Mouse (Mus musculus) left cerebral cortex, postnatal 4 days (tissue): ENCODE measurements at regions not wholly inside any gene's neighbourhood (a gene's known extent, or its start where the extent isn't known, plus 50 kb on each side); places are given as distances from the start of the nearest gene placed in this dataset.

Experiments used
- DNase-seq: peaks from one replicate; pipeline ENCODE4 v3.0.0-alpha.2; 2022
- intact Hi-C: fragments of 180-260 bp; cut with DNase I; formaldehyde crosslinking; loops from one replicate; pipeline ENCODE4 v1.15.1; 2025

GRCm38 (mm10) chr12:13164791-13165190 lies 84.2 kb downstream of the Ddx1 start:
- intact Hi-C loops, result no loop called here

GRCm38 (mm10) chr12:13161051-13161450 lies 88.0 kb downstream of the Ddx1 start:
- no peak for DNase-seq
- intact Hi-C loops, result no loop called here

More at GRCm38 (mm10) chr12:13164791-13165190, 84.2 kb downstream of the Ddx1 start:
- DNase-seq, result no peak

- intact Hi-C loops, result no loop called here
Measured at GRCm38 (mm10) chr12:13159346-13160055, 89.5 kb downstream of the Ddx1 start.

GRCm38 (mm10) chr12:13157666-13158381 lies 91.2 kb downstream of the Ddx1 start:
- intact Hi-C loops, result no loop called here
- DNase-seq, result no peak

More at GRCm38 (mm10) chr12:13159346-13160055, 89.5 kb downstream of the Ddx1 start:
- peak; percentile 14 for DNase-seq

GRCm38 (mm10) chr12:13157089-13157488 lies 91.9 kb downstream of the Ddx1 start:
- intact Hi-C loops, result no loop called here
- DNase-seq, result no peak

- intact Hi-C loops, result no loop called here
- no peak for DNase-seq
Measured at GRCm38 (mm10) chr12:13150751-13151150, 98.3 kb downstream of the Ddx1 start.

- intact Hi-C loops, result no loop called here
Measured at GRCm38 (mm10) chr12:13147251-13147650, 101.8 kb downstream of the Ddx1 start.

GRCm38 (mm10) chr12:13145186-13146115 lies 103.6 kb downstream of the Ddx1 start:
- no peak for DNase-seq
- intact Hi-C loops, result no loop called here

More at GRCm38 (mm10) chr12:13147251-13147650, 101.8 kb downstream of the Ddx1 start:
- no peak for DNase-seq

- intact Hi-C loops, result no loop called here
- DNase-seq, result no peak
Measured at GRCm38 (mm10) chr12:13144739-13145138, 104.3 kb downstream of the Ddx1 start.

- intact Hi-C loops, result no loop called here
- DNase-seq, result no peak
Measured at GRCm38 (mm10) chr12:13140636-13141035, 108.4 kb downstream of the Ddx1 start.

- intact Hi-C loops, result no loop called here
- DNase-seq, result no peak
Measured at GRCm38 (mm10) chr12:13139189-13139588, 109.8 kb downstream of the Ddx1 start.

GRCm38 (mm10) chr12:13134168-13134567 lies 114.8 kb downstream of the Ddx1 start:
- intact Hi-C loops, result no loop called here
- DNase-seq, result no peak

GRCm38 (mm10) chr12:13129677-13130082 lies 119.3 kb downstream of the Ddx1 start:
- intact Hi-C loops, result no loop called here

GRCm38 (mm10) chr12:13127407-13127806 lies 121.6 kb downstream of the Ddx1 start:
- DNase-seq, result no peak
- intact Hi-C loops, result no loop called here

More at GRCm38 (mm10) chr12:13129677-13130082, 119.3 kb downstream of the Ddx1 start:
- peak; percentile 48 for DNase-seq

GRCm38 (mm10) chr12:13125054-13125453 lies 124.0 kb downstream of the Ddx1 start:
- intact Hi-C loops, result no loop called here
- no peak for DNase-seq

- intact Hi-C loops, result no loop called here
- no peak for DNase-seq
Measured at GRCm38 (mm10) chr12:13122282-13122681, 126.7 kb downstream of the Ddx1 start.

GRCm38 (mm10) chr12:13120581-13120980 lies 128.4 kb downstream of the Ddx1 start:
- DNase-seq, result peak; percentile 20
- intact Hi-C loops, result no loop called here

- intact Hi-C loops, result no loop called here
- no peak for DNase-seq
Measured at GRCm38 (mm10) chr12:13119653-13120052, 129.4 kb downstream of the Ddx1 start.

GRCm38 (mm10) chr12:13118026-13118425 lies 131.0 kb downstream of the Ddx1 start:
- intact Hi-C loops, result no loop called here

GRCm38 (mm10) chr12:13114341-13114740 lies 134.7 kb downstream of the Ddx1 start:
- no peak for DNase-seq
- intact Hi-C loops, result no loop called here

More at GRCm38 (mm10) chr12:13118026-13118425, 131.0 kb downstream of the Ddx1 start:
- DNase-seq, result no peak

- intact Hi-C loops, result no loop called here
- no peak for DNase-seq
Measured at GRCm38 (mm10) chr12:13106931-13107330, 142.1 kb downstream of the Ddx1 start.
